Mouse (Mus musculus) limb, embryonic 10.5 days (tissue): Measurements from ENCODE around the gene Med6. TPM values are rescaled to one million over a fixed set of nuclear protein-coding genes. Genes with fewer than 3 reads are reported as not detected.
"Not testable (repeated sequence)": the region's sequence is repeated elsewhere in the genome, so short reads cannot be mapped to it uniquely, and the experiment has no call there.

Source experiments
- DNase-seq: peaks from one replicate; pipeline ENCODE4 v3.0.0-alpha.2; 2017; ENCODE audit warnings: low spot score
- H3K27ac ChIP-seq: fragments of 300-500 bp; sonication (generic); 2 replicates; pipeline ENCODE4 v1.5.1; 2016; ENCODE audit warnings: mild to moderate bottlenecking
- H3K27me3 ChIP-seq: fragments of 300-500 bp; sonication (generic); 2 replicates; pipeline ENCODE4 v1.6.1; 2016; ENCODE audit warnings: low read depth, mild to moderate bottlenecking; ENCODE audit not compliant: poor library complexity, severe bottlenecking
- H3K36me3 ChIP-seq: fragments of 300-500 bp; sonication (generic); 2 replicates; pipeline ENCODE4 v1.6.1; 2016; ENCODE audit warnings: mild to moderate bottlenecking, moderate library complexity
- H3K4me1 ChIP-seq: fragments of 300-500 bp; sonication (generic); 2 replicates; pipeline ENCODE4 v1.6.1; 2016
- H3K4me3 ChIP-seq: fragments of 300-500 bp; sonication (generic); 2 replicates; pipeline ENCODE4 v1.5.1; 2016; ENCODE audit warnings: mild to moderate bottlenecking, moderate library complexity
- H3K9me3 ChIP-seq: fragments of 300-500 bp; sonication (generic); replicated peaks from 2 replicates; pipeline ENCODE4 v1.6.1; 2016; ENCODE audit warnings: mild to moderate bottlenecking
- WGBS: fragments of 180-500 bp; shearing (Covaris S2); methylation state at CpG from one replicate; pipeline ENCODE4 v1.1.7; 2016; 5-methylcytosine and 5-hydroxymethylcytosine counted together
- polyA plus RNA-seq: library from polyadenylated mRNA; unstranded; fragments of >200 nt; fragmentation: Nextera tagmentation; extraction: Ambion mirVana; gene quantifications from 2 replicates; pipeline ENCODE4 v1.2.1, GENCODE M21; 2016

Med6 gene
- polyA plus RNA-seq, 1 experiment from 2014 or later: 93.6 TPM

DNA sequence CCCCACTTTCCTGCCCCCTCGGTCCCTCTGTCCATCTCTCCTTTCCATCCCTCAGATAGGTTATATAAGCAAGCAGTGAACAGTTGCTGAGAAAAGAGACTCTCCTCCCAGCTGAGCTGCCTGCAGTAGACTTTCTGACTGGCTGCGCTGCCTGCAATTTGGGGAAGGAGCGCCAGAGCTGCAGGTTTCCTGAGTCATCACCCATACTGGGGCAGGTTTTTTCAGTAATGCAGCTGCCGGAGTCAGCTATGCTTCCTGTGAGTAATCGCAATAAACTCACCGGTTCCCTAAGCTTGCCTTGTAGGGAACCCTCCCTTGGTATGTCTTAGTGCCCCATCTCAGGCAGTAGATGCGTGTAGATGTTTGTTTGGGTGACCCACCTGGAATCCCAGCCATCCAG lies 22.2 kb upstream of the Med6 start:
- Histone ChIP-seq H3K9me3 (no peaks in the 10 kb centered on the region), H3K4me3 (no peak overlapping the region), H3K4me1 (no peaks in the 10 kb centered on the region), H3K36me3 (no peaks in the 10 kb centered on the region), H3K27me3 (no peaks in the 10 kb centered on the region), H3K27ac (no peak overlapping the region)
- 75% methylated on average over 7 of the region's 7 CpGs for WGBS
- no peak for DNase-seq

DNA sequence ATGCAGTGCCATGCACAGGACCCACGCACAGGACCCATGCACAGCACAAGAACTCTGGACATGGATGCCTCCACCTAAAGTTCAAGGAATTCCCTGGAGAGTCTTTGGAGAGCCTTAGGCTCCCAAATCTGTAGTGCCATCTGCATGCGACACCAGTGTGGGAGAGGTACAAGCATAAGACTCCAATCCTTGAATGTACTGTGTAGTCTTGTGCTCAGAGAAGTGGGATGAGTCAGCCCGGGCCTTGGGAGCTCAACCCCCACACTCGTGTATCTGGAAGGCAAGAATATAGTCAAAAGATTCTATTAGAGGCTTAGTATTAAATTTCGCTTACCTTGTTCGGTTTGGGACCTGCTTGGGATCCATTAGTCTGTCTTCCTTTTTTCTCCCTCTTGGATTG lies 21.0 kb upstream of the Med6 start:
- Histone ChIP-seq H3K4me3 (no peak overlapping the region), H3K27me3 (no peaks in the 10 kb centered on the region), H3K27ac (no peak overlapping the region), H3K9me3 (no peaks in the 10 kb centered on the region), H3K36me3 (no peaks in the 10 kb centered on the region), H3K4me1 (no peaks in the 10 kb centered on the region)
- DNase-seq: no peak
- 88% methylated on average over 6 of the region's 6 CpGs for WGBS

DNA sequence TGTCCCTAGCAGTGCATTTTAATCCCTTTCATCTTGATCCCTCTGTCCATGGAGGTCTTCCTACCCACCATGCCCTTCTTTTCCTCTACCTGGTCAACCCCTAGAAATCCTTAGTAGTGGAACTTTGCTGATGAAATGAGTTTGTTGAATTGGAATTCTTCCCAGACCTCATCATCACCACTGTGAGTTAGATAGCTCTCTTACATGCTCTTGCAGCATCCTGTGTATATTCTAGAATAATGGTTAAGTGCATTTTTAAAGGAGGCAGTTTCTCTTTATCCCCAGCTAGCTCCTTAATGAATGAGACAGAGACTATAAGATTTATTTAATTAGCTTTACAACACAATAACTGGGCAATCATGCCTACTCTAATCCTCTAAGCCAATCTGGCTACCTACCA lies 14.6 kb upstream of the Med6 start:
- Histone ChIP-seq H3K36me3 (no peaks in the 10 kb centered on the region), H3K9me3 (no peaks in the 10 kb centered on the region), H3K4me3 (no peak overlapping the region), H3K27ac (no peak overlapping the region), H3K4me1 (no peaks in the 10 kb centered on the region), H3K27me3 (no peaks in the 10 kb centered on the region)
- no peak for DNase-seq

DNA sequence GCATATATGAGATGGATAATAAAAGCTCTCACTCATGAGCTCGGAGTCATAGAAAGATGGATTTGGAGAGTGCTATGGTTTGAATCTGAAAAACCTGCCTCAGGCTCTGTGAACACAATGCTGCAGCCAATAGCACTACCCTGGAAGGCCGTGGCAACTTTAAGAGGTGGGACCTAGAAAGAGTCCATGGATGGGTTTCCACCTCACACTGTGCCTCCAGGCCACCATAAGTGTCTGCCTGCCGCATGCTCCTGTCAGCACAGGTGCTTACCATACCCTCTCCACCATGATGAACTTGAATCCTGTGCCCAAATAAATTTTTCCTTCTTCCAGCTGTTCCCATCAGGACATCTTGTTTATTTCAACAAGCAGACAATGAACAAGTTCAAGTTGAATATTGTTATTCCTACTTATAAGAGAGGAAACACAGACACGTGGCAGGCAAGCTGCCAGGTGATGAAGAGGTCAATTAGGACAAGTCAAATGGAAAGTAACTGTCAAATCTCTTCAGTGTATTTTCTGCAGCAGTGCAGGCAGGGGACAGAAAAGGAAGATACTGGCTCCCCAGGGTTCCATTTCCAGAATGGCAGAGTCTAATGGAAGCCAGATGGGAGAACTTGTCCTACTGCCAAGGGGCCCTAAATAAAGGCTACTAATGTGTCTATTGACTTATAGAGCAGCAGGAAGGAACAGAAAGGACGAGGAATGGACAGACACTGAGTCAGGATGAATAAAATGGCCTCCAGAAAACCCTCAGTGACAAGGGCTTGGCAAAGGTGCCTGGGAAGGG lies 10.4 kb upstream of the Med6 start:
- no peaks in the 10 kb centered on the region for H3K27me3 ChIP-seq
- H3K27ac ChIP-seq: no peak overlapping the region
- H3K4me1 ChIP-seq: no peaks in the 10 kb centered on the region
- no peaks in the 10 kb centered on the region for H3K36me3 ChIP-seq
- no peak for DNase-seq
- no peaks in the 10 kb centered on the region for H3K9me3 ChIP-seq
- no peak overlapping the region for H3K4me3 ChIP-seq
- WGBS: 62% methylated on average over 5 of the region's 5 CpGs

DNA sequence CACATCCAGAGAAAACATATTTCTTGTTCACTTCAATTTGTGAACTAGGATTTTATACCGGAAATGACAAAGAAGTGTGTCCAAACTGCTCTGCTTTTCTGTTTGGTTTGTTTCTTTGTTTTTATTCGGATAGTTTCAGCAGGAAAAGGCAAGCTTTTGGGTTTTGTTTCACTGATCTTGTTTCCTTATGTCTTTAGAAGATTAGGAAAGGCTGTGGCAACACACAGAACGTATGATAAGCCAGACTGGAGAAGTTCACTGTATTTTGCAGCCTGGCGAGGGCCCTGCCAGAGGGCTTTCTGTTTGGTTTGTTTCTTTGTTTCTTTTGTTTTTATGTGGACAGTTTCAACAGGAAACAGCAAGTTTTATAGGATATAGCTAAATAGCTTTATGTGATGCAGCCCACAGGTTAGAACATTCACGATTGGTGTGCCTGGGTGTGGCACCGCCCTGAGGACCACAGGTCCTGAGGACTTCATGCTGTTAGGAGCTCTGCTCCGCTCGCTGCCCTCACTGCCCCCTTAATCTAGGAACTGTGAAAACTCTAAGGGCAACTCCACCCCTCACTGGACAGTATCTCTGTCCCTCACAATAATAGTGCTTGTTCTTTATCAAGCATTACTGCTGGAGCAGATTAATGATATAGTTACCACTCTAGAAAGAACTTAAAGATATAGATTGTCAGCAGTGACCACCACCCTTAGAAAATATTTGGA lies 1.9 kb upstream of the Med6 start:
- no peaks in the 10 kb centered on the region for H3K36me3 ChIP-seq
- H3K4me3 ChIP-seq: no peak overlapping the region
- H3K9me3 ChIP-seq: no peaks in the 10 kb centered on the region
- H3K4me1 ChIP-seq: peaks cover 10% of the 10 kb centered on the region
- H3K27ac ChIP-seq: no peak overlapping the region
- WGBS: 80% methylated on average over 8 of the region's 8 CpGs
- no peak for DNase-seq
- no peaks in the 10 kb centered on the region for H3K27me3 ChIP-seq

DNA sequence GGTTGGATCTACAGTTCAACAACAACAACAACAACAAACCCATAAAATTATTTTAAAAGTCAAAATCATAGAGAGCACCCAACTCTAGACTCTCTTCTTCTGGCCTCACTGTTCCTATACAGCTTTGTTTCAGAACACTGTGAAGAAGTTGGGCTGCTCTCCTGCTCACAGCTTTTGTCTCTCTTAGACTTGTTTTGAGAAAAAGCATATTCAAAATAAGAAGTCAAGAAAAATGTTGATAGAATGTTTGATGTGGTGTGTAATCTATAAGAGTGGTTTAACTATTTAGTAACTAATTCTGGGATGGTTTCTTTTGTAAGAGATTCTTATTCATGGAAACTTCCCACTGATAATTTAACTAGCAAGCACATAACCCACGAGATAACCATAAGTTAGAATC lies 26.4 kb downstream of the Med6 start, which contains the start of gene Adam21:
Adam21 (minus strand) TSS at position 101 of the 400 bp plus-strand sequence.
- peaks cover 35% of the 10 kb centered on the region for H3K36me3 ChIP-seq
- no peak for DNase-seq
- H3K27me3 ChIP-seq: no peaks in the 10 kb centered on the region
- 93% methylated on average over 1 of the region's 1 CpGs for WGBS
- no peaks in the 10 kb centered on the region for H3K4me1 ChIP-seq
- H3K9me3 ChIP-seq: no peaks in the 10 kb centered on the region
- no peak within 1 kb of the TSS for H3K4me3 ChIP-seq
- H3K27ac ChIP-seq: no peak within 1 kb of the TSS

DNA sequence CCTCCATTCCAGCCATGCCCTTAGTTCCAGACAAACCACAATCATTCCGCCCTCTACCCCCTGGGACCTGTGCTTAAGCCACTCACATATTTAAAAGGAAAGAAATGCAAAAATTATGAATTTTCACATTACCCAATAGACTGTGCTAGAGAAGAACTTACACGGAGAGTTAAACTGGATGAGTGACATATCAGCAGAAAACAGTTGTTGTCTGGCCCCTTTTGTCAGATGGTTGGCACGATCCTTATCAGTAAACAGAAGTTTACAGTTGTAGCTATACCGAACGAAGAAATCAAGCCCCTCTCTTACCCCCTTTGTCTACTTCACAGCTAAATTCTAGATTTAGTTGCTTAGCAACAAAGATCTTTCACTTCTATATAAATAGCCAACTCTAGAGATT lies 26.9 kb downstream of the Med6 start:
- no peak overlapping the region for H3K27ac ChIP-seq
- no peaks in the 10 kb centered on the region for H3K9me3 ChIP-seq
- H3K4me1 ChIP-seq: no peaks in the 10 kb centered on the region
- no peak for DNase-seq
- 88% methylated on average over 5 of the region's 5 CpGs for WGBS
- no peaks in the 10 kb centered on the region for H3K27me3 ChIP-seq
- peaks cover 31% of the 10 kb centered on the region for H3K36me3 ChIP-seq
- H3K4me3 ChIP-seq: no peak overlapping the region

DNA sequence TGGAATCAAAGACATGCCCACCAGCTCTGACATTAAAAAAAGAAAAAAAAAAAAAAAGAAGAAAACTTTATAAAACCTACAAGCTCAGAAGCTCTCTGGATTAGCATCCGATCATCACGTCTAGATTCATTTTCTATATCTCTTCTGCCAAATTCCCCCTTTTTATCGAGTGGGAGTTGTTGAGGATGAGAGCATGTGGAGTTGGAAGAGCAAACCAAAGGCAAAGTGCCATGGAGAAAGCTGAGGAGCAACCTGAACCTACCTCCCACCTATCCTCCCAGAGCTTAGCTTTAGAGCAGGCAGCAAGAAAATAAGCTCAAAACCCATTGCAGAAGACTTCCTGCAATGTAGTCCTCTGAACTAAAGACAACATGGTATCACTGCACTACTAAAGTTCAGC lies 30.6 kb downstream of the Med6 start:
- H3K4me3 ChIP-seq: no peak overlapping the region

DNA sequence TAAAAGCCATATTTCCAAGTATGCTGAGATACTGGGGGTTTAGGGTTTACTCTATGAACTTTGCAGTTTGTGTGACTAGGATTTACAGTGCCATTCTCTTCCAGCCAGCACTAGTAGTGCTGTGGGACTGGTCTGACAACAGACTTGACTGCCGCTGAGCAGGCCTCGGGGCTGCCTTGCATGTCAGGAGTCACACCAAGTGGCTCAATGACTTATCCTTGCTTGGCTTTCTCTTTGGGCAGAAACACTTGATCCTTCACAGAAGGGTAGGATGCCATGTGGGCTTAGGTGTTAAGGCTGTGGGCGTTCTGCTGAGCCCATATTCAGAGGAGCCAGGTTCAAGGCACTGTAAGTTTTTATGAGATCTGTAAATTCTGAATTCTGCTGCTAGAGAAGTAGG lies 45.5 kb downstream of the Med6 start:
- Histone ChIP-seq H3K4me3 (no peak overlapping the region), H3K36me3 (no peaks in the 10 kb centered on the region), H3K4me1 (no peaks in the 10 kb centered on the region), H3K27me3 (no peaks in the 10 kb centered on the region), H3K9me3 (no peaks in the 10 kb centered on the region), H3K27ac (no peak overlapping the region)
- WGBS: 90% methylated on average over 3 of the region's 3 CpGs
- DNase-seq: no peak

More for the DNA sequence above, 30.6 kb downstream of the Med6 start:
- Histone ChIP-seq H3K36me3 (0 out of 2 replicates have a peak, but pooled peaks cover 3% of the 10 kb centered on the region), H3K9me3 (no peaks in the 10 kb centered on the region), H3K27ac (no peak overlapping the region), H3K4me1 (no peaks in the 10 kb centered on the region), H3K27me3 (no peaks in the 10 kb centered on the region)
- 99% methylated on average over 3 of the region's 3 CpGs for WGBS
- DNase-seq: no peak

DNA sequence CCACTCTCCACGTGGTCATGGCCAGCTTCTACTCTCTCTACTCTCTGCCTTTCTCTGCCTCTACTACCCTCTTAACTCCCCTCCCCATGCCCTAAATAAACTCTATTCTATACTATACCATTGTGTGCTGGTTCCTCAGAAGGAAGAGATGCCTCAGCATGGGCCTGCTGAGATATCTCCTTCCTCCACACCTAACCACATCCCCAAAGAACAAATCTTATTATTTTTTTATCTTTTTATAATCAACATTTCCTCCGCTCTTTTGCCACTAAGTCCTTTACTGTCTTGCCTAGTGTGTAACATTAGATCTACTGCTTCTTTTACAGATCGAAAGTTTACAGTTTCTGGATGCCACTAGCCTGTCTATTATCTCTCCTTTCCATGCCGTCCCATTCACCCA lies 47.6 kb downstream of the Med6 start:
- WGBS: 69% methylated on average over 4 of the region's 4 CpGs
- Histone ChIP-seq H3K9me3 (no peaks in the 10 kb centered on the region), H3K4me3 (no peak overlapping the region), H3K36me3 (no peaks in the 10 kb centered on the region), H3K27ac (no peak overlapping the region), H3K4me1 (no peaks in the 10 kb centered on the region), H3K27me3 (no peaks in the 10 kb centered on the region)
- DNase-seq: no peak

DNA sequence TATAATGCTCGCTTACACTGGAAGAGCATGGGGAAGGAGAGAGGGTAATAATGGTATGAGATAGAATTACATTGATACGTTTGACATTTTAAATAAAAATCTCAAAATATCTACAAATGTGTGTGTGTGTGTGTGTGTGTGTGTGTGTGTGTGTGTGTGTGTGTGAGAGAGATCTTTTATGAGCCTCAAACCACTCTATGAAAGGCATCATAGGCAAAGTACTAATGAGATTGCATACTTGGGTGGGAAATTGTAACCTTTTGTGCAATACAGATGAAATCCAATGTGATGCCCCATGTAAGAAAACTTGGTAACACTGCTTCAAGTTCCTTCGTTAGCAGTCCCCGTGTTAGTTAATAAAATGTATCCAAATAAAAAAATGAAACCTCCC lies 61.8 kb downstream of the Med6 start:
- Histone ChIP-seq H3K4me3 (peak overlapping the region; percentile 75), H3K4me1 (peaks cover 13% of the 10 kb centered on the region), H3K27ac (peak overlapping the region; percentile 85), H3K27me3 (no peaks in the 10 kb centered on the region), H3K36me3 (no peaks in the 10 kb centered on the region), H3K9me3 (no peaks in the 10 kb centered on the region)
- no peak for DNase-seq
- WGBS: 38% methylated on average over 4 of the region's 4 CpGs

DNA sequence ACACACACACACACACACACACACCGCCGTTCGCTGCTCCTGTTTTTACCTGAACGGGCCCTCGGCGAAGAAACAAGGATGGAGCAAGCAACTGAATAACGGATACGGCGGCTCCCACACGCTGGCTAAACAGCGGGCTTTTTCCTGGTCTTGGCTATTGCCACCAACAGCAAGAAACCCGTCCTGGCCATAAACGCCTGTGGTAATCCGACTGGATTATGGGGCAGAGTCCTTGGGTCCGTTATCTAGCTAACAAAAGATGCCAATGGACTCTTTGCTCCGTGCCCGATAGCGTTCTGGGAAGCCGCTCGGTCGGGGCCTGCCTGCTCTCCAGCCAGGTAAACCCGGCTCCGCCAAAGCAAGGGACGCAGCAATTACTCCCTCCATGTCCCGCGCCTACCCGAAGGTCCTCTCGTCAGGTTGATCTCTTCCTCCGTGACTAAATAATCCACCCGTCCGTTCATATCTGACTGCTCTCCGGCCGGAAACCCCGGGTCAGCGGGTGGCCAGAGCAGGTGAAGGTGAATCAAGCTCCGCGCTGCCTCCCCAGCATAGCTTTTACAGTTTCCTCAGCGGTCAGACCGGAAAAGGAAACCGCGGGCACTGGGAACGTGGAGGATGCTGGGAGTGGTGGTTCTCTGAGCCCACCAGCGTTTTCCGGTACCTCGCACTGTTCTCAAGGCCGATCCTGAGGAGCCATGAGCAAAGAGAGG lies 62.3 kb downstream of the Med6 start, which contains the start of the genes Gm20498 and Synj2bp:
Gm20498 (minus strand) TSS at position 590 of the 713 bp plus-strand sequence.
Synj2bp (minus strand) TSS at position 596 of the 713 bp plus-strand sequence.
- H3K27me3 ChIP-seq: no peaks in the 10 kb centered on the region
- H3K4me3 ChIP-seq: peak within 1 kb of the TSS; percentile 75
- peak; percentile 87 for DNase-seq
- no peaks in the 10 kb centered on the region for H3K36me3 ChIP-seq
- peaks cover 13% of the 10 kb centered on the region for H3K4me1 ChIP-seq
- peak within 1 kb of the TSS; percentile 85 for H3K27ac ChIP-seq
- H3K9me3 ChIP-seq: no peaks in the 10 kb centered on the region
- WGBS: under 1% methylated on average over 46 of the region's 46 CpGs

DNA sequence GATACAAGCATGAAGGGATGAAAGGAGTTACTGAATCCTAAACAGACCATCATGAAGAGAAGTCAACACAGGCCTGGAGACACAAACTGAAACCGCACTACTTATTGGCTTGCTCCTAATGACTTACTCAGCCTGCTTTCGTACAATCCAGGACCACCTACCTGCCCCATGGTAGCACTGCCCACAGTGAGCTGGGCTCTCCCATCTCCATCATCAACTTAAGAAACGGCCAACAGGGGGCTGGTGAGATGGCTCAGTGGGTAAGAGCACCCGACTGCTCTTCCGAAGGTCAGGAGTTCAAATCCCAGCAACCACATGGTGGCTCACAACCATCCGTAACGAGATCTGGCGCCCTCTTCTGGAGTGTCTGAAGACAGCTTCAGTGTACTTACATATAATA lies 64.2 kb downstream of the Med6 start:
- H3K36me3 ChIP-seq, H3K9me3 ChIP-seq, DNase-seq, H3K27ac ChIP-seq, H3K27me3 ChIP-seq, H3K4me3 ChIP-seq: not testable (repeated sequence)
- peaks cover 13% of the 10 kb centered on the region for H3K4me1 ChIP-seq
- WGBS: 80% methylated on average over 8 of the region's 8 CpGs
